Mouse (Mus musculus): ENCODE results near the gene Syt8. TPM values are rescaled to one million over a fixed set of nuclear protein-coding genes. Genes with fewer than 3 reads are reported as not detected.

The Syt8 gene
- polyA plus RNA-seq (2014; fragmentation: Illumina TruSeq; extraction: RNeasy Lipid Tissue Mini Kit (QIAGEN cat#74804); ENCODE audit: insufficient read depth, low read depth, low replicate concordance): not detected

DNA sequence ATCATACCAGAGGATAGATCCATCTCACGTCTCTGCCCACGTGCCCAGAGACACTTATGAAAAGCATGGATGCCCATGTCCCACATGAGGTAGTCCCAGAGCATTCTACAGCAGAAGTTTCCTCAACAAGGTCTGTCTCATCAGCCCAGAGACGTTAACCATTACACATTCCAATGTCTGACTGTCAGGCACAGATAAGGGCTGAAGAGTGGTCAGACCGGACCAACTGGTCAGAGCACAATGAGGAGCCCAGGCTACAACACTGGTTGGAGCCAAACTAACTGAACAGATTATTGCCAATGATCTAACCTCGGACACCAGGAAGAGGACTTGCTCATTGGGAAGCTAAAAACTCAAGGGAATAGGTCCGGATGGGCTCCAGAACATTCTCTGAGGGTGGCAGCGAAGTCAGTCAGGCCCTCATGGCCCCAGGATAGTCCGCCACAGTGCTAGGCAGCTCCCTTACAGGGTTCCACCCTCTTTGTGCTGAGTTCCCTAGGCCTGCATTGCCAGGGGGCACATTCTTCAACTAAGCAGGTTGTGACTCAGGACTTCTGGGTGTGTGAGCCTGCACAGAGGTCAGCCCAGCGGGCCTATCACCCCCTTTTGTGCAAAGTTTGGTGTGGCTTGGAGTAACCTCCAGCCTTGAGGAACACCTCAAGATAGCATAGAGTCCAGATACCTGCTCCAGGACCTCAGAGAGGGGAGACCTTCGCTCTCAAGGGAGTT, at the start of gene Syt8:
Gene Syt8 (plus strand): TSS at position 714 of the 729 bp plus-strand sequence.

GRCm38 (mm10) chr7:142387419-142388148, 47.1 kb upstream of the Syt8 start, which contains the start of gene Ctsd:
TSS of gene Ctsd (minus strand) at chr7:142388038.

GRCm38 (mm10) chr7:142441585-142441984, 6.9 kb downstream of the Syt8 start, which contains the start of gene Tnni2:
TSS of gene Tnni2 (plus strand) at chr7:142441808.

GRCm38 (mm10) chr7:142460636-142461077, 26.0 kb downstream of the Syt8 start, which contains the start of gene Lsp1:
TSS of gene Lsp1 (plus strand) at chr7:142460809.

Other genes with a start within 250 kb of the Syt8 start
- not detected for gene Gm10153, start 244.5 kb upstream of the Syt8 start, polyA plus RNA-seq (2014; fragmentation: Illumina TruSeq; extraction: RNeasy Lipid Tissue Mini Kit (QIAGEN cat#74804); ENCODE audit: insufficient read depth, low read depth, low replicate concordance)
- gene Krtap5-3, start 233.5 kb upstream of the Syt8 start, polyA plus RNA-seq (2014; fragmentation: Illumina TruSeq; extraction: RNeasy Lipid Tissue Mini Kit (QIAGEN cat#74804); ENCODE audit: insufficient read depth, low read depth, low replicate concordance): not detected
- gene Gm7579, start 223.0 kb upstream of the Syt8 start, polyA plus RNA-seq (2014; fragmentation: Illumina TruSeq; extraction: RNeasy Lipid Tissue Mini Kit (QIAGEN cat#74804); ENCODE audit: insufficient read depth, low read depth, low replicate concordance): not detected
- gene Krtap5-5, start 204.9 kb upstream of the Syt8 start, polyA plus RNA-seq (2014; fragmentation: Illumina TruSeq; extraction: RNeasy Lipid Tissue Mini Kit (QIAGEN cat#74804); ENCODE audit: insufficient read depth, low read depth, low replicate concordance): not detected
- gene Gm40460, start 193.8 kb upstream of the Syt8 start, polyA plus RNA-seq (2014; fragmentation: Illumina TruSeq; extraction: RNeasy Lipid Tissue Mini Kit (QIAGEN cat#74804); ENCODE audit: insufficient read depth, low read depth, low replicate concordance): not detected
- gene Gm2431, start 176.5 kb upstream of the Syt8 start, polyA plus RNA-seq (2014; fragmentation: Illumina TruSeq; extraction: RNeasy Lipid Tissue Mini Kit (QIAGEN cat#74804); ENCODE audit: insufficient read depth, low read depth, low replicate concordance): not detected
- gene Gm4559, start 160.5 kb upstream of the Syt8 start, polyA plus RNA-seq (2014; fragmentation: Illumina TruSeq; extraction: RNeasy Lipid Tissue Mini Kit (QIAGEN cat#74804); ENCODE audit: insufficient read depth, low read depth, low replicate concordance): not detected
- not detected for gene Krtap5-1, start 137.7 kb upstream of the Syt8 start, polyA plus RNA-seq (2014; fragmentation: Illumina TruSeq; extraction: RNeasy Lipid Tissue Mini Kit (QIAGEN cat#74804); ENCODE audit: insufficient read depth, low read depth, low replicate concordance)
- not detected for gene Krtap5-4, start 131.3 kb upstream of the Syt8 start, polyA plus RNA-seq (2014; fragmentation: Illumina TruSeq; extraction: RNeasy Lipid Tissue Mini Kit (QIAGEN cat#74804); ENCODE audit: insufficient read depth, low read depth, low replicate concordance)
- 17.5 TPM for gene Ifitm10, start 61.1 kb upstream of the Syt8 start, polyA plus RNA-seq (2014; fragmentation: Illumina TruSeq; extraction: RNeasy Lipid Tissue Mini Kit (QIAGEN cat#74804); ENCODE audit: insufficient read depth, low read depth, low replicate concordance)
- gene Gm49369, start 52.2 kb upstream of the Syt8 start, polyA plus RNA-seq (2014; fragmentation: Illumina TruSeq; extraction: RNeasy Lipid Tissue Mini Kit (QIAGEN cat#74804); ENCODE audit: insufficient read depth, low read depth, low replicate concordance): not detected
- 568 TPM for gene Ctsd, start 46.8 kb upstream of the Syt8 start, polyA plus RNA-seq (2014; fragmentation: Illumina TruSeq; extraction: RNeasy Lipid Tissue Mini Kit (QIAGEN cat#74804); ENCODE audit: insufficient read depth, low read depth, low replicate concordance)
- 10.7 TPM for gene Tnni2, start 7.0 kb downstream of the Syt8 start, polyA plus RNA-seq (2014; fragmentation: Illumina TruSeq; extraction: RNeasy Lipid Tissue Mini Kit (QIAGEN cat#74804); ENCODE audit: insufficient read depth, low read depth, low replicate concordance)
- gene Lsp1, start 26.0 kb downstream of the Syt8 start, polyA plus RNA-seq (2014; fragmentation: Illumina TruSeq; extraction: RNeasy Lipid Tissue Mini Kit (QIAGEN cat#74804); ENCODE audit: insufficient read depth, low read depth, low replicate concordance): 157 TPM
- 7.4 TPM for gene Tnnt3, start 64.0 kb downstream of the Syt8 start, polyA plus RNA-seq (2014; fragmentation: Illumina TruSeq; extraction: RNeasy Lipid Tissue Mini Kit (QIAGEN cat#74804); ENCODE audit: insufficient read depth, low read depth, low replicate concordance)
- 59.7 TPM for gene Mrpl23, start 97.8 kb downstream of the Syt8 start, polyA plus RNA-seq (2014; fragmentation: Illumina TruSeq; extraction: RNeasy Lipid Tissue Mini Kit (QIAGEN cat#74804); ENCODE audit: insufficient read depth, low read depth, low replicate concordance)
- gene Igf2, start 232.0 kb downstream of the Syt8 start, polyA plus RNA-seq (2014; fragmentation: Illumina TruSeq; extraction: RNeasy Lipid Tissue Mini Kit (QIAGEN cat#74804); ENCODE audit: insufficient read depth, low read depth, low replicate concordance): 9.0 TPM
- not detected for gene Gm49394, start 235.1 kb downstream of the Syt8 start, polyA plus RNA-seq (2014; fragmentation: Illumina TruSeq; extraction: RNeasy Lipid Tissue Mini Kit (QIAGEN cat#74804); ENCODE audit: insufficient read depth, low read depth, low replicate concordance)